Mouse (Mus musculus) hindbrain, embryonic 10.5 days (tissue): ENCODE measurements around the gene Fads6. TPM values are rescaled to one million over a fixed set of nuclear protein-coding genes. Genes with fewer than 3 reads are reported as not detected.
A peak's percentile ranks its signal among the peaks of the same experiment; 100 is the strongest.

Experiments used
- DNase-seq: peaks from one replicate; pipeline ENCODE4 v3.0.0-alpha.2; 2017; ENCODE audit warnings: low spot score
- H3K27ac ChIP-seq: fragments of 300-500 bp; sonication (generic); 2 replicates; pipeline ENCODE4 v1.5.1; 2016; ENCODE audit warnings: mild to moderate bottlenecking, moderate library complexity
- H3K27me3 ChIP-seq: fragments of 300-500 bp; sonication (generic); 2 replicates; pipeline ENCODE4 v1.6.1; 2016; ENCODE audit warnings: mild to moderate bottlenecking; ENCODE audit not compliant: poor library complexity, insufficient read depth, severe bottlenecking
- H3K36me3 ChIP-seq: fragments of 300-500 bp; sonication (generic); 2 replicates; pipeline ENCODE4 v1.6.1; 2016; ENCODE audit warnings: mild to moderate bottlenecking, moderate library complexity
- H3K4me1 ChIP-seq: fragments of 300-500 bp; sonication (generic); replicated peaks from 2 replicates; pipeline ENCODE4 v1.6.1; 2016; ENCODE audit warnings: mild to moderate bottlenecking
- H3K4me3 ChIP-seq: fragments of 300-500 bp; sonication (generic); 2 replicates; pipeline ENCODE4 v1.5.1; 2016; ENCODE audit warnings: mild to moderate bottlenecking, moderate library complexity
- H3K9me3 ChIP-seq: fragments of 300-500 bp; sonication (generic); 2 replicates; pipeline ENCODE4 v1.6.1; 2016; ENCODE audit warnings: mild to moderate bottlenecking, moderate library complexity
- WGBS: fragments of 180-500 bp; shearing (Covaris S2); methylation state at CpG from one replicate; pipeline ENCODE4 v1.1.7; 2016; 5-methylcytosine and 5-hydroxymethylcytosine counted together
- polyA plus RNA-seq: library from polyadenylated mRNA; unstranded; fragments of >200 nt; fragmentation: Nextera tagmentation; extraction: Ambion mirVana; gene quantifications from 2 replicates; pipeline ENCODE4 v1.2.1, GENCODE M21; 2016

The Fads6 gene
- polyA plus RNA-seq, 1 experiment from 2014 or later, result 0.27 TPM

GRCm38 (mm10) chr11:115295939-115296338, 1.5 kb downstream of the Fads6 start:
- Histone ChIP-seq H3K27ac (no peak overlapping the region), H3K27me3 (peaks cover 43% of the 10 kb centered on the region), H3K36me3 (no peaks in the 10 kb centered on the region), H3K9me3 (peaks cover 3% of the 10 kb centered on the region), H3K4me1 (peaks cover 33% of the 10 kb centered on the region), H3K4me3 (no peak overlapping the region)
- no peak for DNase-seq
- WGBS, result 89% methylated on average over 11 of the region's 11 CpGs

- no peaks in the 10 kb centered on the region for H3K36me3 ChIP-seq
- no peak for DNase-seq
- 0 out of 2 replicates have a peak overlapping the region, but pooled peaks have one; percentile 8 for H3K27ac ChIP-seq
- peaks cover 33% of the 10 kb centered on the region for H3K4me1 ChIP-seq
- H3K9me3 ChIP-seq, result no peaks in the 10 kb centered on the region
- H3K4me3 ChIP-seq, result no peak overlapping the region
- WGBS, result 62% methylated on average over 14 of the region's 14 CpGs
- H3K27me3 ChIP-seq, result peaks cover 25% of the 10 kb centered on the region
Observed at GRCm38 (mm10) chr11:115292631-115293375, 4.7 kb downstream of the Fads6 start.

- H3K4me3 ChIP-seq, result no peak overlapping the region
- peaks cover 12% of the 10 kb centered on the region for H3K27me3 ChIP-seq
- WGBS, result 79% methylated on average over 10 of the region's 10 CpGs
- H3K27ac ChIP-seq, result no peak overlapping the region
- no peaks in the 10 kb centered on the region for H3K36me3 ChIP-seq
- no peak for DNase-seq
- H3K4me1 ChIP-seq, result peaks cover 21% of the 10 kb centered on the region; the same call in 1 of the 2 replicates
- no peaks in the 10 kb centered on the region for H3K9me3 ChIP-seq
Observed at GRCm38 (mm10) chr11:115291503-115291902, 6.0 kb downstream of the Fads6 start.

- WGBS, result 90% methylated on average over 6 of the region's 6 CpGs
- Histone ChIP-seq H3K4me1 (peaks cover 21% of the 10 kb centered on the region; the same call in 1 of the 2 replicates), H3K27me3 (peaks cover 6% of the 10 kb centered on the region), H3K9me3 (no peaks in the 10 kb centered on the region), H3K27ac (no peak overlapping the region), H3K36me3 (no peaks in the 10 kb centered on the region), H3K4me3 (no peak overlapping the region)
- DNase-seq, result no peak
Observed at GRCm38 (mm10) chr11:115290919-115291318, 6.5 kb downstream of the Fads6 start.

GRCm38 (mm10) chr11:115290314-115290713, 7.1 kb downstream of the Fads6 start:
- H3K36me3 ChIP-seq, result no peaks in the 10 kb centered on the region
- DNase-seq, result no peak
- 83% methylated on average over 1 of the region's 1 CpGs for WGBS
- no peak overlapping the region for H3K4me3 ChIP-seq
- H3K27ac ChIP-seq, result no peak overlapping the region
- H3K9me3 ChIP-seq, result no peaks in the 10 kb centered on the region
- peaks cover 21% of the 10 kb centered on the region; the same call in 1 of the 2 replicates for H3K4me1 ChIP-seq
- no peaks in the 10 kb centered on the region for H3K27me3 ChIP-seq

- WGBS, result 84% methylated on average over 8 of the region's 8 CpGs
- no peaks in the 10 kb centered on the region for H3K9me3 ChIP-seq
Observed at GRCm38 (mm10) chr11:115289885-115290284, 7.6 kb downstream of the Fads6 start.

GRCm38 (mm10) chr11:115288305-115288704, 9.2 kb downstream of the Fads6 start:
- WGBS, result 85% methylated on average over 2 of the region's 2 CpGs

More at GRCm38 (mm10) chr11:115289885-115290284, 7.6 kb downstream of the Fads6 start:
- Histone ChIP-seq H3K4me1 (peaks cover 21% of the 10 kb centered on the region; the same call in 1 of the 2 replicates), H3K36me3 (no peaks in the 10 kb centered on the region), H3K27me3 (no peaks in the 10 kb centered on the region), H3K27ac (no peak overlapping the region), H3K4me3 (no peak overlapping the region)
- no peak for DNase-seq

GRCm38 (mm10) chr11:115287386-115287785, 10.1 kb downstream of the Fads6 start:
- no peak overlapping the region for H3K27ac ChIP-seq
- H3K9me3 ChIP-seq, result no peaks in the 10 kb centered on the region
- no peaks in the 10 kb centered on the region for H3K36me3 ChIP-seq
- WGBS, result 87% methylated on average over 5 of the region's 5 CpGs
- no peak for DNase-seq
- H3K4me1 ChIP-seq, result peaks cover 17% of the 10 kb centered on the region; the same call in 1 of the 2 replicates
- no peak overlapping the region for H3K4me3 ChIP-seq
- H3K27me3 ChIP-seq, result no peaks in the 10 kb centered on the region

More at GRCm38 (mm10) chr11:115288305-115288704, 9.2 kb downstream of the Fads6 start:
- peaks cover 19% of the 10 kb centered on the region; the same call in 1 of the 2 replicates for H3K4me1 ChIP-seq
- H3K36me3 ChIP-seq, result no peaks in the 10 kb centered on the region
- no peaks in the 10 kb centered on the region for H3K9me3 ChIP-seq
- H3K4me3 ChIP-seq, result no peak overlapping the region
- no peak overlapping the region for H3K27ac ChIP-seq
- no peak for DNase-seq
- no peaks in the 10 kb centered on the region for H3K27me3 ChIP-seq

GRCm38 (mm10) chr11:115286201-115286993, 11.1 kb downstream of the Fads6 start:
- H3K27ac ChIP-seq, result no peak overlapping the region
- WGBS, result 83% methylated on average over 19 of the region's 19 CpGs
- H3K27me3 ChIP-seq, result no peaks in the 10 kb centered on the region
- H3K9me3 ChIP-seq, result no peaks in the 10 kb centered on the region
- H3K4me1 ChIP-seq, result peaks cover 7% of the 10 kb centered on the region; the same call in 1 of the 2 replicates
- no peak overlapping the region for H3K4me3 ChIP-seq
- no peak for DNase-seq
- H3K36me3 ChIP-seq, result no peaks in the 10 kb centered on the region

- H3K4me3 ChIP-seq, result no peak overlapping the region
- 74% methylated on average over 4 of the region's 4 CpGs for WGBS
- DNase-seq, result no peak
- no peaks in the 10 kb centered on the region for H3K9me3 ChIP-seq
- no peak overlapping the region for H3K27ac ChIP-seq
- H3K4me1 ChIP-seq, result peaks cover 5% of the 10 kb centered on the region; the same call in 1 of the 2 replicates
- no peaks in the 10 kb centered on the region for H3K27me3 ChIP-seq
- H3K36me3 ChIP-seq, result no peaks in the 10 kb centered on the region
Observed at GRCm38 (mm10) chr11:115285282-115285681, 12.2 kb downstream of the Fads6 start.

GRCm38 (mm10) chr11:115283891-115284620, 13.4 kb downstream of the Fads6 start:
- Histone ChIP-seq H3K36me3 (no peaks in the 10 kb centered on the region), H3K4me3 (no peak overlapping the region), H3K27ac (no peak overlapping the region), H3K27me3 (no peaks in the 10 kb centered on the region), H3K4me1 (peaks cover 5% of the 10 kb centered on the region; the same call in 1 of the 2 replicates), H3K9me3 (no peaks in the 10 kb centered on the region)
- no peak for DNase-seq
- WGBS, result 86% methylated on average over 12 of the region's 12 CpGs

- no peak overlapping the region for H3K27ac ChIP-seq
- no peaks in the 10 kb centered on the region for H3K36me3 ChIP-seq
- no peaks in the 10 kb centered on the region for H3K9me3 ChIP-seq
- no peaks in the 10 kb centered on the region for H3K27me3 ChIP-seq
- no peak overlapping the region for H3K4me3 ChIP-seq
- H3K4me1 ChIP-seq, result peaks cover 5% of the 10 kb centered on the region; the same call in 1 of the 2 replicates
- WGBS, result 76% methylated on average over 9 of the region's 9 CpGs
- no peak for DNase-seq
Observed at GRCm38 (mm10) chr11:115283486-115283765, 14.0 kb downstream of the Fads6 start.
